Mouse (Mus musculus) testis, adult 2 months (tissue): Measurements from ENCODE around the gene Sik1.

ENCODE experiments used
- CTCF ChIP-seq: fragments of 200-500 bp; IDR thresholded peaks from 2 replicates; pipeline ENCODE4 v1.5.1; 2012; ENCODE audit warnings: low read depth, mild to moderate bottlenecking, inconsistent platforms, low read length, moderate library complexity; ENCODE audit not compliant: control insufficient read depth, insufficient read depth, insufficient replicate concordance
- POLR2A ChIP-seq: fragments of 200-500 bp; IDR thresholded peaks from 2 replicates; pipeline ENCODE4 v1.6.1; 2012; ENCODE audit warnings: low read depth, mild to moderate bottlenecking, inconsistent platforms, low read length, moderate library complexity; ENCODE audit not compliant: control insufficient read depth

DNA sequence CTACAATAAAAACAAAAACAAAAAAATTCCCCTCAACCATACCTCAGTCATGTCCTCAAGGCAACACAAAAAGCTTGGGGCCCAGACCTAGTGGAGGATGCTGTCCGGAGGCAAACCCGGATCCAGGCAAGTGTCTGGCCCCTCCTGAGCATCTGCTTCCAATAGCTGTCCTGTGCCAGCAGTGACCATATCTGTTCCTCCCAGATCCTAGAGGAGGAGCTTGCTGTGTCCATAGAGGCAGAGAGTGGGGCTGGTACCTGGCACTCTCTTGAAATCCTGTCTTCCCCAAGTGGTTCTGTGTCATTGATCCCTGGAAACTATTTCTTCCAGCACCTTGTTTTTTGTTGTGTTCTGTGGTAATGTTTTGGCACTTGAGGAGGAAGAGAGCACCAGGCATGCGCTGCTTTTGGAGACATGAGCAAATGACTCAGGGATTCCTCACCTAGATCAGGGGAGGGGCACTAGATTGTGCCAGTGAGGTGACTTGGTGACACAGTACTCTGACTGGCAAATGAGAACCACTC lies 2.4 kb upstream of the Sik1 start:
- TF ChIP-seq CTCF (no peak), POLR2A (no peak)
